Mouse (Mus musculus) adrenal gland, adult 18-20 months (tissue): ENCODE measurements around the gene Cacna1s. TPM values are rescaled to one million over a fixed set of nuclear protein-coding genes. Genes with fewer than 3 reads are reported as not detected.

Source experiments
- total RNA-seq, 2 experiments: library from RNA; stranded (reverse); gene quantifications; 1 replicate in 1 of 2; 2 replicates in 1 of 2; pipeline ENCODE4 v1.2.3; 2021

The Cacna1s gene
- total RNA-seq, 2 experiments from 2014 or later = 0.42 to 0.56 TPM

Other genes with a start within 250 kb of the Cacna1s start
- gene Lad1, start 234.2 kb upstream of the Cacna1s start, total RNA-seq = under 1 TPM in 1 of 2 experiments, not detected in 1; 0.33 TPM
- 1 to 10 TPM; 1.3 to 2.2 TPM for gene Tnnt2, start 216.4 kb upstream of the Cacna1s start, total RNA-seq
- not detected for gene Pkp1, start 133.5 kb upstream of the Cacna1s start, total RNA-seq
- under 1 TPM in 1 of 2 experiments, not detected in 1; 0.10 TPM for gene Igfn1, start 46.4 kb upstream of the Cacna1s start, total RNA-seq
- gene Tmem9, start 44.6 kb upstream of the Cacna1s start, total RNA-seq = 10 to 100 TPM; 29.8 to 32.0 TPM
- not detected for gene Ascl5, start 1.9 kb upstream of the Cacna1s start, total RNA-seq
- gene Kif21b, start 78.6 kb downstream of the Cacna1s start, total RNA-seq = 1 to 10 TPM; 2.0 TPM
- gene Mroh3, start 160.1 kb downstream of the Cacna1s start, total RNA-seq = not detected
- under 1 TPM in 1 of 2 experiments, not detected in 1; 0.29 TPM for gene Inava, start 181.5 kb downstream of the Cacna1s start, total RNA-seq
- not detected for gene Gpr25, start 208.1 kb downstream of the Cacna1s start, total RNA-seq